Mouse (Mus musculus) midbrain, embryonic 13.5 days (tissue): ENCODE data around the gene Agpat4. TPM values are rescaled to one million over a fixed set of nuclear protein-coding genes. Genes with fewer than 3 reads are reported as not detected.

Source experiments
- ATAC-seq: fragments of 200-750 bp; cut with Nextera tagmentation; 2 replicates; pipeline ENCODE4 v1.8.0; 2017; ENCODE audit warnings: mild to moderate bottlenecking, moderate TSS enrichment, moderate library complexity
- H3K27ac ChIP-seq: fragments of 300-500 bp; sonication (generic); 2 replicates; pipeline ENCODE4 v1.5.1; 2015; ENCODE audit warnings: inconsistent platforms, mild to moderate bottlenecking, moderate library complexity
- H3K27me3 ChIP-seq: fragments of 300-500 bp; sonication (generic); 2 replicates; pipeline ENCODE4 v1.6.1; 2015; ENCODE audit warnings: mild to moderate bottlenecking, inconsistent platforms
- H3K36me3 ChIP-seq: fragments of 300-500 bp; sonication (generic); 2 replicates; pipeline ENCODE4 v1.6.1; 2015; ENCODE audit warnings: mild to moderate bottlenecking, inconsistent platforms
- H3K4me1 ChIP-seq: fragments of 300-500 bp; sonication (generic); replicated peaks from 2 replicates; pipeline ENCODE4 v1.6.1; 2015; ENCODE audit warnings: inconsistent platforms
- H3K4me2 ChIP-seq: fragments of 300-500 bp; sonication (generic); replicated peaks from 2 replicates; pipeline ENCODE4 v1.6.1; 2015; ENCODE audit warnings: moderate library complexity, mild to moderate bottlenecking, inconsistent platforms
- H3K4me3 ChIP-seq: fragments of 300-500 bp; sonication (generic); replicated peaks from 2 replicates; pipeline ENCODE4 v1.5.1; 2015; ENCODE audit warnings: mild to moderate bottlenecking, inconsistent platforms
- H3K9ac ChIP-seq: fragments of 300-500 bp; sonication (generic); replicated peaks from 2 replicates; pipeline ENCODE4 v1.6.1; 2015; ENCODE audit warnings: mild to moderate bottlenecking, inconsistent platforms
- H3K9me3 ChIP-seq: fragments of 300-500 bp; sonication (generic); 2 replicates; pipeline ENCODE4 v1.6.1; 2016; ENCODE audit warnings: mild to moderate bottlenecking, inconsistent platforms
- WGBS: fragments of 180-500 bp; shearing (Covaris S2); methylation state at CpG from one replicate; pipeline ENCODE4 v1.1.7; 2015; 5-methylcytosine and 5-hydroxymethylcytosine counted together
- polyA plus RNA-seq: library from polyadenylated mRNA; unstranded; fragments of >200 nt; fragmentation: Nextera tagmentation; extraction: Ambion mirVana; gene quantifications from 2 replicates; pipeline ENCODE4 v1.2.1, GENCODE M21; 2015

Agpat4 gene
- polyA plus RNA-seq, 1 experiment from 2014 or later: 51.9 TPM

DNA sequence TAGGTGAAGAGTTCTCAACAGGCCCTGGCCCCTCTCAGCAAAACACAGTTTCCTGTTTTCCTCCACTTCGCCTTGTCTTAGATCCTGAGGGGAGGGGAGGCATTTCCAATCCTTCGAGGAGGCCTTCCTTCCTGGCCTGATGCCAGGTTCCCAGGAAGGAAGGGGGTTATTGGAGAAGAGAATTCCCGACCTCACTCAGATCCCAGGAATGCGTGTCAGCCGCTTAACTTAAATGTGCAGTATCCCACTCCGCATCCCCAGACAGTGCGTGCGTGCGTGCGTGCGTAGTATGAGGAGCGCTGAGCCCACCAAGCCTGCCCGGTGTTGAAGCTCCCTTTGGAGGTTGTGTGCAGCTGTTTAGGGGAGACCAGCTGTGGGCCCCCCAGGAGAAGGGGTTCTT lies 44.9 kb downstream of the Agpat4 start:
- no peak overlapping the region for H3K27ac ChIP-seq
- H3K4me2 ChIP-seq: no peak overlapping the region
- peaks cover 31% of the 10 kb centered on the region for H3K4me1 ChIP-seq
- H3K27me3 ChIP-seq: no peaks in the 10 kb centered on the region
- no peak overlapping the region for H3K4me3 ChIP-seq
- peak; percentile 59 for ATAC-seq
- WGBS: 68% methylated on average over 13 of the region's 13 CpGs
- H3K9ac ChIP-seq: no peak overlapping the region
- peaks cover 15% of the 10 kb centered on the region; the same call in 1 of the 2 replicates for H3K36me3 ChIP-seq
- H3K9me3 ChIP-seq: no peaks in the 10 kb centered on the region

DNA sequence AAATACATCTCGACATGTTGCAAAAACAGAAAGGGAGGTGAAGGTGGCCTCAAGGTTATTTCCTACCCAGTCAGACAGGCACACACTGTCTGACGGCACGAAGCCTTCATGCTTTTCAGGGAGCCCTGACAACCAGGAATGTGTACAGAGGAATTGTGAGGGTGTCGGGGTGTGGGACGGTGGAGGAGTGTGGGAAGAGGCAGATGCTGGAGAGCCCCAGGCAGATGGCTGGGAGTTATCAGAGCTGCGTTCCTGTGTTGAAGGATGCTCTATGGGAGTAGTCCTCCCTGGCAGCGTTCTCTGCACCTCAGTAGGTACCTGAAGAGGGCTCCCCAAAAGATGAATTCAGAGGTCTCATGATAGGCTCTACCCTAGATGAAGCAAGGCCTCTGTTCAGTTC lies 45.4 kb downstream of the Agpat4 start:
- peak; percentile 53; the same call in 1 of the 2 replicates for ATAC-seq
- Histone ChIP-seq H3K36me3 (peaks cover 12% of the 10 kb centered on the region; the same call in 1 of the 2 replicates), H3K4me3 (no peak overlapping the region), H3K4me1 (peaks cover 32% of the 10 kb centered on the region), H3K9ac (no peak overlapping the region), H3K4me2 (no peak overlapping the region), H3K27ac (no peak overlapping the region), H3K27me3 (no peaks in the 10 kb centered on the region), H3K9me3 (no peaks in the 10 kb centered on the region)
- 75% methylated on average over 7 of the region's 7 CpGs for WGBS

DNA sequence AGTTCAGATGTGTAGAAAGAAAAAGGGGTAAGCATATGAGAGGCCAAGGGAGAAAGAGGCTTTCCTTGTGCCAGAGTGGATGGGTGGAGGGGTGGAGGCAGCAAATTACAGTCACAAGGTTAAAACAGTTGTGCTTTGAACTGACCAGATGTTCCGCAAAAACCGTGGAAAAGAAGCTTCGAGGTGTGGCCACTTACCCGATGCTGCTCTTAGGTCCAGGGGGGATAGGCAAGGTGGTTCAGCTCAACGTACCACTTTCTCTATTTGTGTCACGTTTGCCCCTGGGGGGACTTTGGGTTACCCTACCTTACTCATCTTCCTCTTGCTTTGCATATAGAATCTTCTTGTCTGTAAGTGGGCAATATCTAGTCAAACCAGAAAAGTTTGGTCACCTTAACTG lies 46.0 kb downstream of the Agpat4 start:
- Histone ChIP-seq H3K9ac (no peak overlapping the region), H3K4me3 (no peak overlapping the region), H3K4me2 (no peak overlapping the region), H3K27ac (no peak overlapping the region), H3K36me3 (peaks cover 10% of the 10 kb centered on the region; the same call in 1 of the 2 replicates), H3K4me1 (peaks cover 37% of the 10 kb centered on the region), H3K27me3 (no peaks in the 10 kb centered on the region), H3K9me3 (no peaks in the 10 kb centered on the region)
- 93% methylated on average over 6 of the region's 6 CpGs for WGBS
- ATAC-seq: no peak

DNA sequence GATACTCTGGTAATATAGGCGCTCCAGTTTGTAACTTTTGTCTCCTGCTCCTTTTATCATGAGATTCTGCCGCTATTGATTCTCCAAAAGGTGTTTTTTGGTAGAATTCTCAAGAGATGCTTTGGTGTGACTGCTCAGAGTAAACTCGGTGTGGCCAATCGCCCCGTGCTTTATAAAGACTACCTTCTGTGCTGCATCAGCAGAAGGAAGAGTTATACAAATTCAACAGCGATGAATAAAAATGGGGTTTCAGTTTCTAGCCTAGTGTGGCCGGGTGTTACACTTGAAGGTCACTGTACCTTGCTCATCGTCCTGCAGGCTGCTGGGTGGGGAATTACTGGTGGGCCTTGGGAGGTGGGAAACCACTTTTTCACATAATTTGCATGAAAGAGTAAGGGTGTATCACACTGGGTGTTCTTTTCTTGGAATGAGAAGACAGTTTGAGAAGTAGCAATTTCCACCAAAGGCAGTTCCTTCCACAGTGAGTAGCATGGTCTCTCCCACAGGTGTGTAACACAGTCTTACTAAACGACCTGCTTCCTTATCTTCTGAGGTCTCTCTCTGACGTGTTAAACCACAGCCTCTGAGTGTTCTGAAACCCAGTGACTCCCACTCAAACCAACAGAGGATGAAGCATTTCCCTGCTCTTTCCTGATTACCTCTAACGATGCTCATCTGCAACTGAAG lies 46.6 kb downstream of the Agpat4 start:
- no peak overlapping the region for H3K4me2 ChIP-seq
- no peaks in the 10 kb centered on the region for H3K9me3 ChIP-seq
- peaks cover 4% of the 10 kb centered on the region; the same call in 1 of the 2 replicates for H3K36me3 ChIP-seq
- no peak overlapping the region for H3K4me3 ChIP-seq
- no peak for ATAC-seq
- no peaks in the 10 kb centered on the region for H3K27me3 ChIP-seq
- 94% methylated on average over 11 of the region's 11 CpGs for WGBS
- peaks cover 37% of the 10 kb centered on the region for H3K4me1 ChIP-seq
- no peak overlapping the region for H3K9ac ChIP-seq
- H3K27ac ChIP-seq: no peak overlapping the region

DNA sequence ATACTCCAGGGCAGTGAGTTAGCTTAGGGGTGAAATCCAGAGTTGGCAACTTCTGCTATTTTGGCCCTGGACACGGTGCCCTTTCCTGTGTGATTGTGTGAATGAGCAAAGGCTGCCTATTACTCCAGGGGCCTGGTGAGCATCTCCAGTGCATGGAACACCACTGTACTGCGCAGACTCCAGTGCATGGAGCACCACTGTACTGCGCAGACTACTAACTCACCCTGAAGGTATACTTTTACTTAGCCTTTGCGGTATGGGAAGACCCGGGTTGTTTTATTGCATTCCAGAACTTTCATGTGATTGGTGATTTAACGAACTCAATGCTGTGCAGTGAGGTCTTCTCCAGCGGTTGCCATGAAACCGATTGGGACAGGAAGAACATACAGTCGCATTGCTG lies 47.2 kb downstream of the Agpat4 start:
- Histone ChIP-seq H3K4me1 (peaks cover 38% of the 10 kb centered on the region), H3K9me3 (no peaks in the 10 kb centered on the region), H3K4me3 (no peak overlapping the region)

DNA sequence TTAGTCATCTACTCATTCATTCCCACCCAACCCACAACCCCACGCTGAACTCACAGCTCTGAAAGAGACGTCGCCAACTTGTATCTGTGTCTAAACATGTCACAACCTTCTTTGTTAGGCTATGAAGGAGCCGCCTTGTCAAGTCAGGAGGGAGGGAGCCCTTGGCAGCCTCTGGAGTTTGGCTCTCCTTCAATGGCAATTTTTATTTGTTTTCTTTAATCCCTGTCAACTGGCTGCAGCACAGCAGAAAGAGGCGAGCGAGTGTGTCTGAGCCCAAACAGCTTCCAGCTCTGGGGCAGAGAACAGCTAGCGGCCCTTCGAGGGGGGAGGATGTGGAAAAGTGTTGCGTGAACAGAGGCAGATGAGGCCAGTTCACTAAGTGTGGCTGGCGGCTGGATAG lies 50.0 kb downstream of the Agpat4 start:
- H3K36me3 ChIP-seq: no peaks in the 10 kb centered on the region
- no peak overlapping the region for H3K4me2 ChIP-seq
- 30% methylated on average over 10 of the region's 10 CpGs for WGBS
- H3K4me3 ChIP-seq: no peak overlapping the region
- H3K9me3 ChIP-seq: no peaks in the 10 kb centered on the region
- H3K27me3 ChIP-seq: no peaks in the 10 kb centered on the region
- peak overlapping the region; percentile 17 for H3K27ac ChIP-seq
- peaks cover 32% of the 10 kb centered on the region for H3K4me1 ChIP-seq
- peak; percentile 73 for ATAC-seq
- no peak overlapping the region for H3K9ac ChIP-seq

More for the DNA sequence above, 47.2 kb downstream of the Agpat4 start:
- ATAC-seq: no peak
- no peak overlapping the region for H3K27ac ChIP-seq
- H3K36me3 ChIP-seq: peaks cover 4% of the 10 kb centered on the region; the same call in 1 of the 2 replicates
- no peak overlapping the region for H3K4me2 ChIP-seq
- 96% methylated on average over 9 of the region's 9 CpGs for WGBS
- H3K27me3 ChIP-seq: no peaks in the 10 kb centered on the region
- H3K9ac ChIP-seq: no peak overlapping the region

DNA sequence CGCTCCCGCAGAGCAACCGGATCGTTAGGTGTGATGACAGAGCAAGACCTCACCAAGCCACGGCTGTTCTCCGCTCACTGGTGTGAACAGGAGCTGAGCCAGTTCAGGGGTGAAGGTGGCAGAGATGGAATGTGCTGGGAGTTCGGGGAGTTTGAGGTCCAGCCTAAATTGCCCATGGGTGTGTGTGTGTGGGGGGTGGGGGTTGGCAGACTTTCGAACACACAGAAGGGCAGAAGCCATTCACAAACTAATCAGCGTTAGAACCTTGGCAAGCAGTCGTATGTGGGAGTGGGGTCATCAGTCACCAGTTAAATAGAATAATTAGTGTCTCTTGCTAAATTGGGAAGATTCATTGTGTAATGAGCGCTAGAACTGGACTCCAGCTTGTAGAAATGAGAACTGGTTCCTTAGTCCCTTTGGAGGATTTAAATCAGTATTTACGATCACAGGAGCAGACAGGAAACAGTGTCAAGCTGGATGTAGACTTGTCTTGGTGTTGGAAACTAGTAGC lies 50.9 kb downstream of the Agpat4 start:
- no peak overlapping the region for H3K9ac ChIP-seq
- H3K4me2 ChIP-seq: no peak overlapping the region
- H3K4me1 ChIP-seq: peaks cover 25% of the 10 kb centered on the region
- no peak overlapping the region for H3K4me3 ChIP-seq
- WGBS: 87% methylated on average over 12 of the region's 12 CpGs
- no peaks in the 10 kb centered on the region for H3K27me3 ChIP-seq
- peaks cover 6% of the 10 kb centered on the region for H3K36me3 ChIP-seq
- no peaks in the 10 kb centered on the region for H3K9me3 ChIP-seq
- ATAC-seq: no peak
- no peak overlapping the region for H3K27ac ChIP-seq

DNA sequence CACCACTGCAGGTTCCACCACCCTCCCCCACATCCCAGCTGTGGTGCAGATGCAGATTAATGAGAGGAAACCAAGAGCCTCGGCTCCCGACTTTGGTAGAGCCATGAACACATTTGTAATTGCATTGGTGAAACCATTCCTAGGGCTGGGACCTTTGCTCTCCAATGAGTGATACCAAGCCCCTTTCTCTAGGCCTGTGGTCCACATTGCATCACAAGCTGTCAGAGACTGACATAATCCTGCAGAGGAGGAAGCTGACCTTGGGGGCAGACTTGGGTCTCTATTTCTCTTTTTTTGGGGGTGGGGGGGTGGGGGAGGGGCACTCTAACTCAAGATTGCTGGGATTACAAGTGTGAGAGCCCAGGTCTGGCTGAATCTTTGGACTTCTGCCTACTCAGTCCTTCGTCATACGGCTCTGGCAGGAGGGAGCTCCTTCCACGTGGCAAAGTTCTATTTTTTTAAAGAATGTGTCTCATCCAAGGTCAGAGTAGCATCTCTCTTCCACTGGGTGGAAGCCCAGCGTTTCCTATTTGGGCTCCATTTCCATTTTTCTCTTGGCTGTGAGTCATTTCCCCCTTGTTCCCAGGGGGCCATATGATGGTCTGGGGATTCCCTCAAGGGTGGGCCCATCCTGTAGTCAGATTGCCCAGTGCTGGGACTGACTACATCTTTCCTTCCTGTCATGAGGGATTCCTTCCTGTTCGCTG lies 52.4 kb downstream of the Agpat4 start:
- Histone ChIP-seq H3K9ac (no peak overlapping the region), H3K4me2 (no peak overlapping the region), H3K36me3 (peaks cover 7% of the 10 kb centered on the region), H3K27me3 (no peaks in the 10 kb centered on the region), H3K27ac (no peak overlapping the region), H3K4me1 (peaks cover 28% of the 10 kb centered on the region), H3K9me3 (no peaks in the 10 kb centered on the region), H3K4me3 (no peak overlapping the region)
- 80% methylated on average over 7 of the region's 7 CpGs for WGBS
- no peak for ATAC-seq

DNA sequence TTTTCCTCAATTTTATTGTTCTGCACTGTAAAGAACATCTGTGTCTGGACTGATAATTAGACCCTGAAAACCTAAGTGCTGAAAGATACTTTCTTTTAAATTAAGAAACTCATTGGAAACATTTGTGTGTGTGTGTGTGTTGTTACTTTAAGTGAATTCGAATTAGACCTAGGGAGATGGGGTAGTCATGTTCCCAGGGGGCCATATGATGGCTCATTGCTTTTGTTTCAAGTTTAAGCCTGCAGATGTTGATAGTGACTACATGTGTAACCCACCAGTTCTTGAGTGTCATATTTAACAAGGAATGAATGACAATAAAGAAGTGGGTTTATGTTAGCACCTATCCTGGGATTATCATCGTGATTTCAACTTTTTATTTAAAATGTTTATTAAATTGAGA lies 53.2 kb downstream of the Agpat4 start:
- ATAC-seq: no peak
- Histone ChIP-seq H3K9me3 (no peaks in the 10 kb centered on the region), H3K9ac (no peak overlapping the region), H3K27ac (no peak overlapping the region), H3K27me3 (no peaks in the 10 kb centered on the region), H3K4me1 (peaks cover 28% of the 10 kb centered on the region), H3K36me3 (peaks cover 7% of the 10 kb centered on the region), H3K4me2 (no peak overlapping the region), H3K4me3 (no peak overlapping the region)
- 94% methylated on average over 2 of the region's 2 CpGs for WGBS

DNA sequence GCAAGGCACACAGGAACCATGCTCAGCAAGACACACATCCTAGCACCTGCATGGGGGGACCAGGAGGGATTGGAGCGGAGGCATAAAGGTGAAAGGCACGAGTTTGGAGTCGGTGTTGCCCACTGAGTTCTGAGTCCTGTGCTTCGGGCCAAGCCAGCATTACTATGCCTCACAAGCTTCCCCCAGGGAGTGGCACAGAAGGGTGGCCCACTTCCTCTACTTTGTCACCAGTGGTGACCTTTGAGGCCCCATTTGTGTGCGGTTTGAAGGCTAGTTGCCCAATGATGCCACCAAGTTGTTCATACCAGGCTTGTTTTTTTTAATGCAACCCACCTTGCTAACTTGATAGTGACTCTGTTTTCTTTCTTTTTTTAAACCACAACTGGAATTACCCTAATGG lies 55.7 kb downstream of the Agpat4 start:
- H3K27me3 ChIP-seq: no peaks in the 10 kb centered on the region
- H3K4me2 ChIP-seq: no peak overlapping the region
- no peak for ATAC-seq
- H3K9ac ChIP-seq: no peak overlapping the region
- H3K36me3 ChIP-seq: peaks cover 18% of the 10 kb centered on the region
- H3K9me3 ChIP-seq: peaks cover 7% of the 10 kb centered on the region
- WGBS: 96% methylated on average over 5 of the region's 5 CpGs
- H3K27ac ChIP-seq: no peak overlapping the region
- H3K4me1 ChIP-seq: peaks cover 12% of the 10 kb centered on the region
- H3K4me3 ChIP-seq: no peak overlapping the region

DNA sequence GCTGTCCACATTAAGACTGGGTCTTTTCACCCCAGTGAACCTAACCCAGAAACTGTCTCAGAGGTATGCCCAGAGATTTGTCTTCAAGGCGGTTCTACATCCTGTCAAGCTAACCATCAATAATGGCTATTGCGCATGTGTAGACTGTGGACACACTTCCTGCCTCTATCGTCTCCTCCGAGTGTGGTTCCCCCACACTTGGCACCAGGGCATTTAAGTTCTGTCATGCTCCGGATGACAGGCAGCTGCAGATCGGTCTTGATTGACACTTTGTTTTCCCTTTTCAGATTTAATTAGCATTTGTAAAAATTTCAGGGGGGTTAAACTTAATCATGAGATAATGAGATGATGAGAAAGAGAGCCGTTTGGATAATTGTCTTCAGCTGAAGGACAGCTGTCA lies 56.4 kb downstream of the Agpat4 start:
- Histone ChIP-seq H3K9ac (no peak overlapping the region), H3K27me3 (no peaks in the 10 kb centered on the region), H3K4me3 (no peak overlapping the region), H3K4me1 (peaks cover 9% of the 10 kb centered on the region; the same call in 1 of the 2 replicates), H3K9me3 (peaks cover 7% of the 10 kb centered on the region), H3K36me3 (peaks cover 18% of the 10 kb centered on the region), H3K27ac (0 out of 2 replicates have a peak overlapping the region, but pooled peaks have one; percentile 0), H3K4me2 (no peak overlapping the region)
- no peak for ATAC-seq
- WGBS: 77% methylated on average over 7 of the region's 7 CpGs

DNA sequence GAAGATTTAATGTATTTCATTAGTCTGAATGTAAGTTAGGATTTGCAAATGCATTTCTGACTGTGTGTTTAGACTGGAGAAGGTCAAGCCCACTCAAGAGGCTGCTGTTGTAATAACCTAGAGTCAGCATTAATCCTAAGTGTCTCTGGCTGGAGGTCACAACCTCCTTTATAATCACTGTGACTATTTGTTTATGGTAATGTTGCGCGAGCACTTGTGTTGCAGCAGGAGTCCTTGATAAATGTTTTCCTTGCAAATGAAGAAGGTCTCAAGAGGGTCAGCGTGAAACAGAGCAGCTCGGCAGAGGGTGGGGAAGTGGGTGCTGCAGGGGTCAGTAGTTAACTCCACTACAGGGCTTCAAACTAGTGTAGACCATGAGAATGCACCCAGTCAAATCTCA lies 57.1 kb downstream of the Agpat4 start:
- no peak for ATAC-seq
- H3K9me3 ChIP-seq: peaks cover 7% of the 10 kb centered on the region
- H3K4me1 ChIP-seq: peaks cover 8% of the 10 kb centered on the region; the same call in 1 of the 2 replicates
- H3K4me2 ChIP-seq: no peak overlapping the region
- peaks cover 18% of the 10 kb centered on the region for H3K36me3 ChIP-seq
- no peak overlapping the region for H3K4me3 ChIP-seq
- WGBS: 77% methylated on average over 4 of the region's 4 CpGs
- H3K27me3 ChIP-seq: no peaks in the 10 kb centered on the region
- H3K27ac ChIP-seq: no peak overlapping the region
- H3K9ac ChIP-seq: no peak overlapping the region
